Mouse (Mus musculus) left cerebral cortex, adult 9 months (tissue): ENCODE data around the gene Madd.

Experiments
- DNase-seq, 2 experiments: peaks; one replicate each; pipeline ENCODE4 v3.0.0; 2022; ENCODE audit warnings: low spot score in 2 of 2

Madd gene

GRCm38 (mm10) chr2:91175490-91175889, 8.1 kb downstream of the Madd start:
- DNase-seq: no peak

- no peak for DNase-seq
Measured at GRCm38 (mm10) chr2:91169587-91170322, 13.9 kb downstream of the Madd start.

GRCm38 (mm10) chr2:91167629-91168028, 16.0 kb downstream of the Madd start:
- no peak for DNase-seq

- no peak for DNase-seq
Measured at GRCm38 (mm10) chr2:91164991-91165390, 18.6 kb downstream of the Madd start.

- DNase-seq: no peak
Measured at GRCm38 (mm10) chr2:91163532-91163931, 20.1 kb downstream of the Madd start.

GRCm38 (mm10) chr2:91162952-91163351, 20.7 kb downstream of the Madd start:
- DNase-seq: no peak

GRCm38 (mm10) chr2:91160591-91160990, 23.0 kb downstream of the Madd start:
- no peak for DNase-seq

- DNase-seq: no peak
Measured at GRCm38 (mm10) chr2:91157002-91157752, 26.5 kb downstream of the Madd start.

- DNase-seq: no peak
Measured at GRCm38 (mm10) chr2:91154091-91154490, 29.5 kb downstream of the Madd start.

- DNase-seq: no peak
Measured at GRCm38 (mm10) chr2:91152885-91153377, 30.7 kb downstream of the Madd start.

GRCm38 (mm10) chr2:91151331-91151730, 32.3 kb downstream of the Madd start:
- no peak for DNase-seq

GRCm38 (mm10) chr2:91148101-91148500, 35.5 kb downstream of the Madd start:
- no peak for DNase-seq

GRCm38 (mm10) chr2:91143401-91143800, 40.2 kb downstream of the Madd start:
- no peak for DNase-seq

GRCm38 (mm10) chr2:91142920-91143319, 40.7 kb downstream of the Madd start:
- DNase-seq: no peak

- no peak for DNase-seq
Measured at GRCm38 (mm10) chr2:91139764-91140163, 43.9 kb downstream of the Madd start.

GRCm38 (mm10) chr2:91139311-91139710, 44.3 kb downstream of the Madd start:
- DNase-seq: no peak

GRCm38 (mm10) chr2:91137481-91137880, 46.2 kb downstream of the Madd start:
- DNase-seq: no peak

GRCm38 (mm10) chr2:91136513-91137412, 46.9 kb downstream of the Madd start:
- DNase-seq: no peak

GRCm38 (mm10) chr2:91132035-91132434, 51.6 kb downstream of the Madd start:
- no peak for DNase-seq

GRCm38 (mm10) chr2:91131251-91131650, 52.4 kb downstream of the Madd start:
- no peak for DNase-seq

- no peak for DNase-seq
Measured at GRCm38 (mm10) chr2:91130126-91130525, 53.5 kb downstream of the Madd start.

GRCm38 (mm10) chr2:91128761-91129160, 54.9 kb downstream of the Madd start:
- DNase-seq: no peak
